Mouse (Mus musculus) embryonic fibroblast, embryonic 13.5 days (primary cell): ENCODE measurements around the gene Banf2.

ENCODE experiments used
- CTCF ChIP-seq: IDR thresholded peaks from 2 replicates; pipeline ENCODE4 v1.5.1; 2011; ENCODE audit warnings: mild to moderate bottlenecking, control low read depth, low read length, moderate library complexity, borderline replicate concordance; ENCODE audit not compliant: insufficient read depth
- POLR2A ChIP-seq: IDR thresholded peaks from 2 replicates; pipeline ENCODE4 v1.6.1; 2011; ENCODE audit warnings: low read depth, mild to moderate bottlenecking, control low read depth, low read length, moderate library complexity

GRCm38 (mm10) chr2:144050861-144051260 is 18.0 kb downstream of the Banf2 start:
- TF ChIP-seq CTCF (no peak), POLR2A (no peak)
